Mouse (Mus musculus): ENCODE data around the gene Tnnt3. TPM values are rescaled to one million over a fixed set of nuclear protein-coding genes. Genes with fewer than 3 reads are reported as not detected.

The Tnnt3 gene
- total and polyA plus RNA-seq, 3 experiments = 1.1 to 1.8 (median 1.3) TPM

- Histone ChIP-seq H3K27me3 (ENCODE audit: control insufficient read depth, insufficient read depth, low read length) (no peaks in the 10 kb centered on the region), H3K36me3 (ENCODE audit: control insufficient read depth, insufficient read depth, low read length) (no peaks in the 10 kb centered on the region), H3K9ac (ENCODE audit: low read depth, low read length) (peak overlapping the region; percentile 43), H3K79me2 (replicated peaks; ENCODE audit: control insufficient read depth, insufficient read depth, low read length) (no peaks in the 10 kb centered on the region), H3K4me1 (ENCODE audit: control insufficient read depth, insufficient read depth, low read length) (peaks cover 11% of the 10 kb centered on the region), H3K27ac (peak overlapping the region; percentile 80), H3K4me3 (peak overlapping the region; percentile 41)
- no peak for TF ChIP-seq POLR2A (IDR thresholded peaks at IDR 0.05; ENCODE audit: insufficient read depth, low read depth, low read length)
- TF ChIP-seq EP300 (IDR thresholded peaks at IDR 0.05; ENCODE audit: insufficient read depth, low read depth, low read length) = no peak
- no peak for TF ChIP-seq CTCF (IDR thresholded peaks at IDR 0.05)
- WGBS = 71% methylated on average over 6 of the region's 6 CpGs
- peak in 1 of 2 experiments; percentile 27 for DNase-seq
- intact Hi-C loops (cut with DNase I) = loop anchor here (5.0 kb wide), 1 partner anchor 36 kb away; the partner anchor contains the start of gene Tnni2
Observed at GRCm38 (mm10) chr7:142478001-142478400, 20.6 kb upstream of the Tnnt3 start.

- WGBS = 57% methylated on average over 2 of the region's 2 CpGs
- Histone ChIP-seq H3K4me1 (ENCODE audit: control insufficient read depth, insufficient read depth, low read length) (peaks cover 11% of the 10 kb centered on the region), H3K9ac (ENCODE audit: low read depth, low read length) (peak overlapping the region; percentile 22), H3K4me3 (peak overlapping the region; percentile 41), H3K27ac (peak overlapping the region; percentile 80), H3K36me3 (ENCODE audit: control insufficient read depth, insufficient read depth, low read length) (no peaks in the 10 kb centered on the region), H3K79me2 (replicated peaks; ENCODE audit: control insufficient read depth, insufficient read depth, low read length) (no peaks in the 10 kb centered on the region), H3K27me3 (ENCODE audit: control insufficient read depth, insufficient read depth, low read length) (no peaks in the 10 kb centered on the region)
- intact Hi-C loops (cut with DNase I) = loop anchor here (5.0 kb wide), 1 partner anchor 36 kb away; the partner anchor contains the start of gene Tnni2
- peak; percentile 11 to 32 for DNase-seq
- TF ChIP-seq CTCF (IDR thresholded peaks at IDR 0.05) (no peak), EP300 (IDR thresholded peaks at IDR 0.05; ENCODE audit: insufficient read depth, low read depth, low read length) (no peak), POLR2A (IDR thresholded peaks at IDR 0.05; ENCODE audit: insufficient read depth, low read depth, low read length) (peak; percentile 14; the same call in 1 of the 2 replicates)
Observed at GRCm38 (mm10) chr7:142478574-142478973, 20.1 kb upstream of the Tnnt3 start.

DNA sequence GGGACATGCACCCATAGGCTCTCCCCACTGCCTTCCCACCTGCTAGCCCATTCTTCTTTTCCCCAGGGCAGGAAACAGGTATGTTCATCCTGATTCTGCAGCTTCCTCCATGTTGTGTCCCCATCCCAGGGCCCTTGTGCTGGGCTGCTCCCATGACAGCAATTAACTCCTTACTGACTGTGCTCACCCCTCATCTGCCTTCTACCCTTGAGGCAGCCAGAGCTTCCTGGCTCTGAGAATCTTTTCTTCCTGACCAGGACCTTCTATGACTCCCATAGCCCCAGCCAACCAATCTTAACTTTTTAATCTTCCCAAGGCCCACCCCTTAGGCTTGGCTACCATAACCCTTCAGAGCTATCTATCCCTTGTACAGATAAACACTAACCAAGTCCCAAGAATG, 19.3 kb upstream of the Tnnt3 start:
- Histone ChIP-seq H3K79me2 (replicated peaks; ENCODE audit: control insufficient read depth, insufficient read depth, low read length) (no peaks in the 10 kb centered on the region), H3K4me3 (peak overlapping the region; percentile 1; the same call in 1 of the 2 replicates), H3K9ac (ENCODE audit: low read depth, low read length) (peak overlapping the region; percentile 19), H3K36me3 (ENCODE audit: control insufficient read depth, insufficient read depth, low read length) (no peaks in the 10 kb centered on the region), H3K27ac (peak overlapping the region; percentile 84), H3K4me1 (ENCODE audit: control insufficient read depth, insufficient read depth, low read length) (peaks cover 13% of the 10 kb centered on the region), H3K27me3 (ENCODE audit: control insufficient read depth, insufficient read depth, low read length) (no peaks in the 10 kb centered on the region)
- intact Hi-C loops (cut with DNase I) = loop anchor here (5.0 kb wide), 1 partner anchor 37 kb away; the partner anchor contains the start of gene Tnni2
- TF ChIP-seq EP300 (IDR thresholded peaks at IDR 0.05; ENCODE audit: insufficient read depth, low read depth, low read length) (0 out of 2 replicates have a peak, but pooled peaks have one; percentile 34), POLR2A (IDR thresholded peaks at IDR 0.05; ENCODE audit: insufficient read depth, low read depth, low read length) (no peak), CTCF (IDR thresholded peaks at IDR 0.05) (no peak)
- peak in 1 of 2 experiments; percentile 20 for DNase-seq

DNA sequence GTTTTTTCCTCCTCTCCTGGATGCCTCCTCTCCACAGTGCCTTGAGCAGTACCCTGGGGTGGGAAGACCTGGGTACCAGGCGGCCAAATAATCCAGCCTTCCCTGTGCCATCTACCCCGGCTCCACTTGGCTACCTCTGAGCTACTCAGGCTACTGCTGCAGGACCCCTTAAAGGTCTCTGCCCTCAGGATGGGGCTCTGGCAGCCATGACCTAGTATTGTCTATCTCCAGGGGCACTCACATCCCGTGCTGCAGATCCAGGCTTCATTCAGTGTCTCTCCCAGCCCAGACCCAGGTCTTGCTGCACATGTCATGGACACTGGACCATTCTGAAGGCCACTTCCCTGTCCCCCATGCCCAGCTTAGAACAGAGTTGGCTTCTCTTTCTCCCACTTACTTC, 18.8 kb upstream of the Tnnt3 start:
- DNase-seq = peak in 1 of 2 experiments; percentile 27
- peak overlapping the region; percentile 1; the same call in 1 of the 2 replicates for H3K4me3 ChIP-seq
- H3K27me3 ChIP-seq (ENCODE audit: control insufficient read depth, insufficient read depth, low read length) = no peaks in the 10 kb centered on the region
- peak overlapping the region; percentile 84 for H3K27ac ChIP-seq
- H3K79me2 ChIP-seq (replicated peaks; ENCODE audit: control insufficient read depth, insufficient read depth, low read length) = no peaks in the 10 kb centered on the region
- 85% methylated on average over 3 of the region's 3 CpGs for WGBS
- no peak overlapping the region for H3K9ac ChIP-seq (ENCODE audit: low read depth, low read length)
- H3K36me3 ChIP-seq (ENCODE audit: control insufficient read depth, insufficient read depth, low read length) = no peaks in the 10 kb centered on the region
- H3K4me1 ChIP-seq (ENCODE audit: control insufficient read depth, insufficient read depth, low read length) = peaks cover 16% of the 10 kb centered on the region
- no peak for TF ChIP-seq POLR2A (IDR thresholded peaks at IDR 0.05; ENCODE audit: insufficient read depth, low read depth, low read length)
- TF ChIP-seq EP300 (IDR thresholded peaks at IDR 0.05; ENCODE audit: insufficient read depth, low read depth, low read length) = no peak
- TF ChIP-seq CTCF (IDR thresholded peaks at IDR 0.05) = no peak
- intact Hi-C loops (cut with DNase I) = loop anchor here (2.0 to 5.0 kb wide), 3 partner anchors 17 to 101 kb away; partner anchors contain the start of gene Tnni2

DNA sequence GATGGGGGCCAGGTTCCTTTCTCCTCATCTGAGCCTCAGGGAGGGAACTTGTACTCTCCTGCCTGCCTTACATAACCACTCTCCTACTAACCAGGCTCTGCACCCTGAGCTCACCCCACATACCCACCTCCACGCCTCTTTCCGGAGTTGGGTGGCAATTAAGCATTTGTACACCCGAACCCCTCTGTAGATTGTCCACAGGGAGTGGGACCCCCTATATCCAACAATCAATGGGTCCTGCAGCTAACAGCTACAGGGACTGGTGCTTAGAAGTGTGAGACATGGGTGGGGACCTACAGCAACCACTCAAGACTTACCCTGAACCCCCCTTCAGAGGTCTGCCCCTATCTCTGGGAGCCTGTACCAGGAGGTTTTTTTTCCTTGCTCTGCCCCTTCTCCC, 18.0 kb upstream of the Tnnt3 start:
- H3K4me1 ChIP-seq (ENCODE audit: control insufficient read depth, insufficient read depth, low read length) = peaks cover 21% of the 10 kb centered on the region

DNA sequence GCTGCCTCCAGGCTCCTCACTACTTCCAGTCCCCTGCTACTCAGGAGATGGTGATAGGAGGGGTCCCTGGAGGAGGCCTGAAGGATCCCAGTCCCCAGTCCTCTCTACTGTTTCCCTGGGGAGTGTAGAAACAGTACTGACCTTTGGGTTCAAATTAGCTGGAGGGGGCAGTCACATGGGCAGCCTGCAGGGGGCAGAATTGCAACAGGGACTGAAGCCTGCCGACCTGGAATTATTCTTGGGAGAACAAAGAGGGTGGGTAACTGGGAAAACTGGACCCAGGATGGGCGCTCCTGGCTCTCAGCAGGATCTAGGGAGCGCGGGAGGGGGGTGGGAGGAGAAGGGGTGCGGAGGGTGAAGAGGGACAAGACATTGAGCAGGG, 17.5 kb upstream of the Tnnt3 start:
- TF ChIP-seq EP300 (IDR thresholded peaks at IDR 0.05; ENCODE audit: insufficient read depth, low read depth, low read length) = no peak
- TF ChIP-seq CTCF (IDR thresholded peaks at IDR 0.05) = peak; percentile 80
- no peaks in the 10 kb centered on the region for H3K79me2 ChIP-seq (replicated peaks; ENCODE audit: control insufficient read depth, insufficient read depth, low read length)
- H3K27me3 ChIP-seq (ENCODE audit: control insufficient read depth, insufficient read depth, low read length) = no peaks in the 10 kb centered on the region
- H3K4me3 ChIP-seq = peak overlapping the region; percentile 41; the same call in 1 of the 2 replicates
- H3K36me3 ChIP-seq (ENCODE audit: control insufficient read depth, insufficient read depth, low read length) = no peaks in the 10 kb centered on the region
- peak overlapping the region; percentile 60 for H3K9ac ChIP-seq (ENCODE audit: low read depth, low read length)
- intact Hi-C loops (cut with DNase I) = loop anchor here (2.0 kb wide), 2 partner anchors 16 to 100 kb away; no protein-coding TSS in a partner anchor
- DNase-seq = peak; percentile 76 to 79
- peak overlapping the region; percentile 84 for H3K27ac ChIP-seq
- WGBS = 24% methylated on average over 5 of the region's 5 CpGs
- H3K4me1 ChIP-seq (ENCODE audit: control insufficient read depth, insufficient read depth, low read length) = peaks cover 19% of the 10 kb centered on the region

More for the DNA sequence above, 18.0 kb upstream of the Tnnt3 start:
- intact Hi-C loops (cut with DNase I) = loop anchor here (2.0 kb wide), 2 partner anchors 16 to 100 kb away; no protein-coding TSS in a partner anchor
- H3K27ac ChIP-seq = peak overlapping the region; percentile 84
- TF ChIP-seq EP300 (IDR thresholded peaks at IDR 0.05; ENCODE audit: insufficient read depth, low read depth, low read length) = no peak
- TF ChIP-seq POLR2A (IDR thresholded peaks at IDR 0.05; ENCODE audit: insufficient read depth, low read depth, low read length) = no peak
- no peak for TF ChIP-seq CTCF (IDR thresholded peaks at IDR 0.05)
- DNase-seq = no peak
- H3K27me3 ChIP-seq (ENCODE audit: control insufficient read depth, insufficient read depth, low read length) = no peaks in the 10 kb centered on the region
- no peaks in the 10 kb centered on the region for H3K36me3 ChIP-seq (ENCODE audit: control insufficient read depth, insufficient read depth, low read length)
- 87% methylated on average over 3 of the region's 3 CpGs for WGBS
- no peaks in the 10 kb centered on the region for H3K79me2 ChIP-seq (replicated peaks; ENCODE audit: control insufficient read depth, insufficient read depth, low read length)
- peak overlapping the region; percentile 8; the same call in 1 of the 2 replicates for H3K4me3 ChIP-seq
- no peak overlapping the region for H3K9ac ChIP-seq (ENCODE audit: low read depth, low read length)
